Mouse (Mus musculus) limb, embryonic 13.5 days (tissue): ENCODE measurements at regions not wholly inside any gene's neighbourhood (a gene's known extent, or its start where the extent isn't known, plus 50 kb on each side); places are given as distances from the start of the nearest gene placed in this dataset.

Experiments used
- ATAC-seq: fragments of 200-750 bp; cut with Nextera tagmentation; 2 replicates; pipeline ENCODE4 v1.8.0; 2017; ENCODE audit warnings: low read depth, moderate number of reproducible peaks, moderate TSS enrichment; ENCODE audit not compliant: low FRiP score
- H3K27ac ChIP-seq: fragments of 300-500 bp; sonication (generic); 2 replicates; pipeline ENCODE4 v1.5.1; 2015; ENCODE audit warnings: inconsistent platforms, mild to moderate bottlenecking, moderate library complexity
- H3K27me3 ChIP-seq: fragments of 300-500 bp; sonication (generic); 2 replicates; pipeline ENCODE4 v1.6.1; 2015; ENCODE audit warnings: mild to moderate bottlenecking, inconsistent platforms
- H3K36me3 ChIP-seq: fragments of 300-500 bp; sonication (generic); 2 replicates; pipeline ENCODE4 v1.6.1; 2015; ENCODE audit warnings: inconsistent platforms, mild to moderate bottlenecking, moderate library complexity
- H3K4me1 ChIP-seq: fragments of 300-500 bp; sonication (generic); 2 replicates; pipeline ENCODE4 v1.6.1; 2015; ENCODE audit warnings: inconsistent platforms
- H3K4me2 ChIP-seq: fragments of 300-500 bp; sonication (generic); replicated peaks from 2 replicates; pipeline ENCODE4 v1.6.1; 2015; ENCODE audit warnings: inconsistent platforms, mild to moderate bottlenecking, moderate library complexity
- H3K4me3 ChIP-seq: fragments of 300-500 bp; sonication (generic); 2 replicates; pipeline ENCODE4 v1.5.1; 2015; ENCODE audit warnings: moderate library complexity, mild to moderate bottlenecking, inconsistent platforms
- H3K9ac ChIP-seq: fragments of 300-500 bp; sonication (generic); 2 replicates; pipeline ENCODE4 v1.6.1; 2015; ENCODE audit warnings: mild to moderate bottlenecking, inconsistent platforms
- H3K9me3 ChIP-seq: fragments of 300-500 bp; sonication (generic); 2 replicates; pipeline ENCODE4 v1.6.1; 2016; ENCODE audit warnings: inconsistent platforms
- WGBS: fragments of 180-500 bp; shearing (Covaris S2); methylation state at CpG from one replicate; pipeline ENCODE4 v1.1.7; 2015; 5-methylcytosine and 5-hydroxymethylcytosine counted together

GRCm38 (mm10) chr2:137954830-137955229 lies 301.5 kb upstream of the Btbd3 start:
- H3K27ac ChIP-seq = no peak overlapping the region
- H3K9me3 ChIP-seq = no peaks in the 10 kb centered on the region
- no peak overlapping the region for H3K4me3 ChIP-seq
- H3K27me3 ChIP-seq = no peaks in the 10 kb centered on the region
- no peaks in the 10 kb centered on the region for H3K4me1 ChIP-seq
- no peak for ATAC-seq
- 87% methylated on average over 2 of the region's 2 CpGs for WGBS
- no peak overlapping the region for H3K9ac ChIP-seq
- no peak overlapping the region for H3K4me2 ChIP-seq
- no peaks in the 10 kb centered on the region for H3K36me3 ChIP-seq

GRCm38 (mm10) chr2:137953144-137953543 lies 303.2 kb upstream of the Btbd3 start:
- 45% methylated on average over 2 of the region's 2 CpGs for WGBS
- ATAC-seq = no peak
- H3K4me3 ChIP-seq = no peak overlapping the region
- no peak overlapping the region for H3K9ac ChIP-seq
- H3K27me3 ChIP-seq = no peaks in the 10 kb centered on the region
- H3K36me3 ChIP-seq = no peaks in the 10 kb centered on the region
- no peak overlapping the region for H3K27ac ChIP-seq
- H3K4me2 ChIP-seq = no peak overlapping the region
- no peaks in the 10 kb centered on the region for H3K9me3 ChIP-seq
- no peaks in the 10 kb centered on the region for H3K4me1 ChIP-seq

- 79% methylated on average over 3 of the region's 3 CpGs for WGBS
- Histone ChIP-seq H3K4me1 (no peaks in the 10 kb centered on the region), H3K4me3 (no peak overlapping the region), H3K9me3 (no peaks in the 10 kb centered on the region), H3K9ac (no peak overlapping the region), H3K27ac (no peak overlapping the region), H3K4me2 (no peak overlapping the region), H3K36me3 (no peaks in the 10 kb centered on the region), H3K27me3 (no peaks in the 10 kb centered on the region)
- ATAC-seq = no peak
These were observed 304.4 kb upstream of the Btbd3 start for GRCm38 (mm10) chr2:137951942-137952341.

- H3K4me3 ChIP-seq = no peak overlapping the region
These were observed 305.4 kb upstream of the Btbd3 start for GRCm38 (mm10) chr2:137950931-137951330.

DNA sequence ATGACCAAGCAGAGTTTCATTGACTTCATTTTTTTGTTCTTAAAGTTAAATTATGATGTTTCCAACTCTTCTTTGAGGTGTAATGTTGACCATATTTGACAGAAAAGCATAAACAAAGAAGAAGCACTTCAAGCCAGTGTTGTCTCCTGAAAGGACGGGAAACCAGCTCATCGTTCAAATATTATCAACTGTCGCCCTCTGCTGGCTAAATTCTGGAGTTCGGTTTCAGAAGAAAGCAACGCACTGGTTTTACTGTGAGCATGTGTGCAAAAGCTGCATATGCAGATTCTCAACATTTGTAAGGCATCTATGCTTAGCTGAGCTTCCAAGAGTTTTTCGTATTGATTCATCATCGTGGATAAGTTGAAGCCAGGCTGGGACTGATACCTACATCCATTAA lies 313.6 kb upstream of the Btbd3 start:
- WGBS = 6% methylated on average over 7 of the region's 7 CpGs
- no peaks in the 10 kb centered on the region for H3K9me3 ChIP-seq
- H3K27me3 ChIP-seq = no peaks in the 10 kb centered on the region
- H3K4me3 ChIP-seq = no peak overlapping the region
- no peak overlapping the region for H3K27ac ChIP-seq
- H3K4me2 ChIP-seq = no peak overlapping the region
- no peaks in the 10 kb centered on the region; the same call in 1 of the 2 replicates for H3K4me1 ChIP-seq
- H3K9ac ChIP-seq = no peak overlapping the region
- ATAC-seq = peak; percentile 32
- H3K36me3 ChIP-seq = no peaks in the 10 kb centered on the region

More at GRCm38 (mm10) chr2:137950931-137951330, 305.4 kb upstream of the Btbd3 start:
- Histone ChIP-seq H3K9ac (no peak overlapping the region), H3K4me1 (no peaks in the 10 kb centered on the region), H3K36me3 (no peaks in the 10 kb centered on the region), H3K27ac (no peak overlapping the region), H3K4me2 (no peak overlapping the region), H3K27me3 (no peaks in the 10 kb centered on the region), H3K9me3 (no peaks in the 10 kb centered on the region)
- ATAC-seq = no peak

DNA sequence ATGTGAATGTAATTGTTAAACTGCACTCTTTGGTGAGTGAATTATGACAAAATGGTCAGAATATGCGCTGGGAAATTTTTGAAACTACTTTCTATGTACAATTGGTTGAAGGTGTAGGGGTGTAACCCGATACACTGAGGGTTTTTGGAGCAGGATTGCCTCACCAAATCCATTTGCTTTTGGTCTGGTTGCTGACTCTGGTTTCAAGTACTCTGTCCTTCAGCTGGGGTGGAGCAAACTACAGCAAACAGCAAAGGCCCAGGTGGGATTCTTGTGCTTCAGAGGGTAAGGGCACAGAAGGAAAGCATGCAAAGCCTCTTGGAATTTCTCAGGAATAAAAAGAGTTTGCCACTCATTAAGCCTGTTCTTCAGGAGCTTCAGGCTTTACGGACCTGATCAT lies 316.8 kb upstream of the Btbd3 start:
- H3K27ac ChIP-seq = no peak overlapping the region
- WGBS = 72% methylated on average over 3 of the region's 3 CpGs
- no peak for ATAC-seq

DNA sequence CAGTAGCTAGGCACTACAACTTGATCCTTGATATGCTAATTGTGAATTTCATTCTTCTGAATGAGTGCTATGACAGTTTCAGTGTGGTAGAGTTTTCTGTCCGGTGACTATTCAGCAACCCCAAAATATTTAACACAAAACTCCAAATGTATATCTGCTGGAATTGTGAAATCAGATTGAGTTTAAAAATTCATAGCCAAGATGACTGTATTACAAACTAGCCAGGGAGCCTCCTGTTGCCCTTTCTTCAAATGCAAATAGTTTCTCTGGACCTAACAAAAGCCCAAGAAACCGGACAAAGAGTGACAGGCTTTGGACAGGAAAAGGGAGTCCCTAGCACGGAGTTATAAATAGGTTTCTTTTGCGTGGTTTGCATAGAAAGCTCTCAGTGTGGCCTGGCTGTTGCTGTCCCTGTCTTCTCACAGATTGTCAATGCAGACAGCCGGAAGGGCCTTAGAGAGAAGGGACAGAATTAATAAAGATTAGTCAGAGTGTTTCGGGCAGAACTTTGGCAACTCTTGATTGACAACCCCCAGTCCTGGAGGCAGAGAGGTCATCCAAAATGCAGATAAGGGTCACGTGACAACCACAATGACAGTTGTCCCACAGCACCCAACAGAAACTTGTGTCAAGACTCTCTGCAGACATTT lies 317.4 kb upstream of the Btbd3 start:
- 75% methylated on average over 7 of the region's 7 CpGs for WGBS
- H3K36me3 ChIP-seq = no peaks in the 10 kb centered on the region
- no peak overlapping the region for H3K9ac ChIP-seq
- H3K4me3 ChIP-seq = no peak overlapping the region
- no peaks in the 10 kb centered on the region for H3K27me3 ChIP-seq
- no peak overlapping the region for H3K4me2 ChIP-seq
- H3K27ac ChIP-seq = no peak overlapping the region
- no peaks in the 10 kb centered on the region; the same call in none of the 2 replicates for H3K4me1 ChIP-seq
- ATAC-seq = no peak
- no peaks in the 10 kb centered on the region for H3K9me3 ChIP-seq

More for the DNA sequence above, 316.8 kb upstream of the Btbd3 start:
- Histone ChIP-seq H3K9ac (no peak overlapping the region), H3K4me1 (no peaks in the 10 kb centered on the region; the same call in none of the 2 replicates), H3K4me2 (no peak overlapping the region), H3K27me3 (no peaks in the 10 kb centered on the region), H3K4me3 (no peak overlapping the region), H3K9me3 (no peaks in the 10 kb centered on the region), H3K36me3 (no peaks in the 10 kb centered on the region)

GRCm38 (mm10) chr2:137936613-137937012 lies 319.8 kb upstream of the Btbd3 start:
- H3K27me3 ChIP-seq = no peaks in the 10 kb centered on the region
- no peaks in the 10 kb centered on the region for H3K9me3 ChIP-seq
- no peak overlapping the region for H3K4me2 ChIP-seq
- ATAC-seq = no peak; the same call in 1 of the 2 replicates
- H3K4me3 ChIP-seq = no peak overlapping the region
- no peak overlapping the region for H3K27ac ChIP-seq
- no peaks in the 10 kb centered on the region for H3K36me3 ChIP-seq
- WGBS = 52% methylated on average over 2 of the region's 2 CpGs
- no peaks in the 10 kb centered on the region; the same call in none of the 2 replicates for H3K4me1 ChIP-seq
- H3K9ac ChIP-seq = no peak overlapping the region

- no peak for ATAC-seq
- no peak overlapping the region for H3K27ac ChIP-seq
- no peak overlapping the region for H3K9ac ChIP-seq
- no peak overlapping the region for H3K4me2 ChIP-seq
- no peaks in the 10 kb centered on the region; the same call in 1 of the 2 replicates for H3K4me1 ChIP-seq
- no peak overlapping the region for H3K4me3 ChIP-seq
- no peaks in the 10 kb centered on the region for H3K27me3 ChIP-seq
- no peaks in the 10 kb centered on the region for H3K36me3 ChIP-seq
- 94% methylated on average over 2 of the region's 2 CpGs for WGBS
- no peaks in the 10 kb centered on the region for H3K9me3 ChIP-seq
These were observed 323.4 kb upstream of the Btbd3 start for GRCm38 (mm10) chr2:137932931-137933330.

DNA sequence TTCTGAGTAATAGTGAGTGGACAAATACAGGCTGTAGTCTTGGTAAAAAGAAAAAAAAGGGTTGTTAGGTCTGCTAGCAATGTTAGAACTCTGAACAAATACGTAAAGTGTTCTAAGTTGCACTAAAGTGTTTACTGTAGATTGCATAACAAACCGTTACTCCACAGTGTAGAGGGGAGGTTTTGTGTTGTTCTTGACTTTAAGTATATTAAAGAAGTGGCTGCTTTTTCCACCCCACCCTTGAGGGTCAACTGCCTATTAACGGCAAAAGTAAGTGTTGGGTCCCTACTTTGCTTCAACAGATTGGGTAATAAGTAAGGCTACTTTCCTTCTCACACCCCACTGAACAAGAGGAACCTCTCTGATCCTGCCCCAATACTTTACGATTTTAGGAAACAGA lies 323.9 kb upstream of the Btbd3 start:
- no peaks in the 10 kb centered on the region for H3K36me3 ChIP-seq
- H3K9ac ChIP-seq = no peak overlapping the region
- no peaks in the 10 kb centered on the region for H3K9me3 ChIP-seq
- 84% methylated on average over 4 of the region's 4 CpGs for WGBS
- no peaks in the 10 kb centered on the region for H3K27me3 ChIP-seq
- H3K4me3 ChIP-seq = no peak overlapping the region
- H3K27ac ChIP-seq = no peak overlapping the region
- no peak overlapping the region for H3K4me2 ChIP-seq
- H3K4me1 ChIP-seq = no peaks in the 10 kb centered on the region; the same call in 1 of the 2 replicates
- no peak for ATAC-seq

DNA sequence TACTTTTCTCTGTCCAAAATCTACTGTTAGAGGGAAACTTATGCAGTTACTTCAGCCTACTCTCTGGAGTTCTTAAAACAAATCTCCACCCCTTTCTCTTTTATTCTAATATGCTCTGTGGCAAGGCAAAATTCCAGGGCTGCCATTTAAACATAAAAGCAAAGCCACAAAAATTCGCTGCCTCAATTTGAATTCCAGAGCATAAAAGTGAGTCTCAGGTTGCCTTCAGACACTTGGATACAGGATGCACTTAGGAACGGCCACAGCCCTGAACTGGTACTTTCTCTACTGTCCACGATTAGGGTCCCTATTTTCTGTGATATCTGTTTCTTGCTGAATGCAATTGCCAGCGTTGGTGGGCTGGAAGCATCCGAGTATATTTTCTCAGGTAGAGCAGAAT lies 330.9 kb upstream of the Btbd3 start:
- Histone ChIP-seq H3K36me3 (no peaks in the 10 kb centered on the region), H3K4me1 (peaks cover 5% of the 10 kb centered on the region), H3K9ac (no peak overlapping the region), H3K4me2 (no peak overlapping the region), H3K9me3 (no peaks in the 10 kb centered on the region), H3K4me3 (no peak overlapping the region), H3K27ac (no peak overlapping the region), H3K27me3 (no peaks in the 10 kb centered on the region)
- WGBS = 45% methylated on average over 5 of the region's 5 CpGs
- no peak; the same call in 1 of the 2 replicates for ATAC-seq

- Histone ChIP-seq H3K9ac (no peak overlapping the region), H3K9me3 (no peaks in the 10 kb centered on the region), H3K36me3 (no peaks in the 10 kb centered on the region), H3K4me1 (peaks cover 5% of the 10 kb centered on the region), H3K27ac (no peak overlapping the region), H3K4me2 (no peak overlapping the region), H3K4me3 (no peak overlapping the region), H3K27me3 (no peaks in the 10 kb centered on the region)
- WGBS = 56% methylated on average over 2 of the region's 2 CpGs
- ATAC-seq = no peak
These were observed 331.8 kb upstream of the Btbd3 start for GRCm38 (mm10) chr2:137924576-137924975.

DNA sequence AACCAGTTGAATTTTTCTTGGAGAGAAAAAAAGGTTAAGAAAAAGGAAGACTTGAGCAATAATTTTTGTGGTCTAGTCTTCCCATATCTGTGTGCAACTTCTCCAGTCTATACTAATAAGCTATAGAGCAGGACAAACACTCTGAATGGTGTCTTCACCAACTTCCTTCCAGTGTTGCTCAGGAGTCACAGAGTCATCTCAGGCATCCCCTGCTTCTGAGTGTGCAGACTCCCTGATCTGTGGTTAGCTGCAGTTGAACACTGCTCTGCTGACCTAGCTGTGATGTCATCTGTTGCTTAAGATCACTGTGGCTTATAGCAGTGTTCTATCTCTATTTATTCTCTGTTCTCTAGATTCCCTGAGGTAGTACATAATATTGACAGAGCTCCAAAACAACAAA lies 357.9 kb upstream of the Btbd3 start:
- Histone ChIP-seq H3K4me1 (no peaks in the 10 kb centered on the region), H3K27me3 (no peaks in the 10 kb centered on the region), H3K4me2 (no peak overlapping the region), H3K36me3 (no peaks in the 10 kb centered on the region), H3K4me3 (no peak overlapping the region), H3K9ac (no peak overlapping the region), H3K27ac (no peak overlapping the region), H3K9me3 (no peaks in the 10 kb centered on the region)
- no peak for ATAC-seq
